Mouse (Mus musculus) thymus, adult 18-20 months (tissue): ENCODE results near the gene Igf1.

ENCODE experiments used
- DNase-seq, 2 experiments: peaks; one replicate each; pipeline ENCODE4 v3.0.0; 2022; ENCODE audit warnings: mixed read lengths in 2 of 2

The Igf1 gene

DNA sequence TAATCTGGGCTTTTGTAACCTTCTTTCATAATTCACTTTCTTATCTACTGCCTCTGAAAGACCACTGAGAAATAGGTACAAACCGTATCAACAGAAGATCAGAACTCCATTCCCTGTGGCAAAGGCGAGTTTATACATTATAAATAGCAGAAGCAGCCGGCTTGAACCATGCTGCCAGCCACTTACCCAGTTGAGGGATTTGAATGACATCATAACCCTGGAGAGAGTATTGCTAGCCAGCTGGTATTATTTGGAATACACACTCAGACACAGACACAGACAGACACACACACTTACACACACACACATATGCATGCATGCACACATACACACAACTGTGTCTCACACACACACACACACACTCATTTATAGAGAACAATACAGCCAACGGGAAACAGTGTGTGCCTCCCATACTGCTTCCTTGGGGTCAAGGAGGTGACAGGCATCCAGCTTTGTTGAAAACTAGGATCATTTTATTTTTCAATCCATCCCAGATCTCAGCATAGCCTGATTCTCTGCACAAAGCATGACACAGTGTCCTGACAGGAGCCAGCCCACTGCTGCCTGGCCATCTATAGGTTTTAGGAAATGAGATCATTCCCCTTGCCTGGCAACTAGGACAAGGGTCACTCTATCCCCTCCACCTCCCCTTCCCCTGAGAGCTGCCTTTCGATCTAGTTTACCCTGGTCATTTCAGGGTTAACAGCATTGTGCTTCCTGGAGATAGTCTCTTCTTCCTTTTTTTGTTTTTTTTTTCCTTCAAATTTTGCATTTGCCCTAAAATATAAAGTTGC lies at the start of gene Igf1:
Igf1 (plus strand) TSS at position 253 of the 794 bp plus-strand sequence.
- no peak for DNase-seq

DNA sequence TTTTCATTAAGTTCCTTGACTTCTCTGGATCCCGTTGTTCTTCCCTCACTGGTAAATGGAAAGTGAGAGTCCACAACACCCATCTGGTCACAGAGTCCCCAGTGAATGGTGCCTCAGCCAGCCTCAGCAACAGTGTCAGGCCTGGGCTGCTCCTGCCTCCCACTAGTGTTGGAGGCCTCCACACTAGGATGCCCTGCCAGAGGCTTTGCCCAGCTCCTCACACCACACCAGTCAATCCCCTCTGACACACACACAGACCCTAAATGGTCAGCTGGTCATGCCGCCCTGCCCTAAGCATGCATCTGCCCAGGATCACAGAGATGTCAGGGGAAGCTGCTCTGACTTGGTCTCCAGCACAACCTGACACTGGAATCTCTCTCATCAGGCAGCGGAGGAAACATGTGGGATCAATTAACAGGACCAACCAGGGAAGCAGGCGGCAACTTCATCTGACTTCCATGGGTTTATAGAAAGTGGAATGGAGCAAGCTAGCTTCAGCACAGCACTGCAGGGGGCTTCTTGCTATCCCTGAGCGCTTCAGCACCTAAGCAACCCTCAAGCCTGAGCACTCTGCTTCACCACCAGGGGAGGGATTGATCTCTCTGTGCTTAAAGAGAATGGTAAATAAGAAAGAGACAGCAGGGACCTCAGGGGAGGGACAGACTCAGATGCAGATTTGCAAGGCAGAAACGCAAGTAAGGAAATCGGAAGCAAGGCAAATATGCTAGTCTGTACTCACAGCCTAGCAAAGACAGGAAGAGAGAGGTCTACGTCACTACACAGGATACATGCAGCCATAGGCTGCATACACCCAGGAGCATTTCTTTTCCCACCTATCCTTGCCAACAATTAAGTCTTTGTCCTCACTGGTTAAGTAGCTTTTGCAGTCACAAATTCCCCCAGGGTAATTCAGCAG lies 45.6 kb upstream of the Igf1 start:
- no peak for DNase-seq

DNA sequence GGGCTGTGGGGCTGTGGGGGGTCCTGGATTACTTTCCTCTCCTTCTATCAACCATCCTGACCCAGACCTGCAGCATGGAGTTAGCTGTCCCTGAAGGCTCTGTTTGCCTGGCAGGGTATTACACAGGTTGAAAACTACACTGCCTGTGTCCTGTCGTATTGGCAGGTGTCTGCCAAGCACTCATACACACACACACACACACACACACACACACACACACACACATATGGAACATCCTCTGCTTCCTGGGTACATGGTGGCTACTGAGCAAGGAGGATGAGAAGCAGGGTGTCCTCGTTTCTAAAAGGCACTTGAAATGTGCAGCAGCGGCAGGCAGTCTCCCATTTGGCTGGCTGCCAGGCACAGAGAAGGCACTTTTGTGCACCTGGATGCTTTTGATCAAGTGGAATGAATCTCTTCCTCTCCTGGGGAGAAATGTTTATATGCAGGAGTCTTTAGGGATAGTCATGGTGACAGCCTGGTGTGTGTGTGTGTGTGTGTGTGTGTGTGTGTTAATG lies 44.9 kb upstream of the Igf1 start:
- DNase-seq, result no peak

DNA sequence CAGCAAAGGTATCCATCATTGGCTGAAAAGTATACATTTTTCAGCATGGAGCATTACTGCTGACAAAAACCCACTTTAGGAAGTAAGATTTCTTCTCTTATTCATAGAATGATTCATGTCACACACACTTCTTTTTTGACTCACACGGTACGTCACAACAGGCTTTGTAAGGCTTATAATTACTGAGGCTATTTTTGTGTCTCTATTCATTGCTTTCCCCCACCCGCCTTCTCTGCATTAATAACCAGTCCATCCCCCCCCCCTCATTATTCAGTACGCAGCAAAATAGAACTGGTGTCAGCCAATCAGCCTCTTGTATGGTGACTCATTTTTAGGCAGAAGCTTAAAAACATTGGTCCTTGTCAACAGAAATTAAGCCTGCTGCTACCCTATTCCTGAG lies 41.2 kb upstream of the Igf1 start:
- DNase-seq, result no peak

DNA sequence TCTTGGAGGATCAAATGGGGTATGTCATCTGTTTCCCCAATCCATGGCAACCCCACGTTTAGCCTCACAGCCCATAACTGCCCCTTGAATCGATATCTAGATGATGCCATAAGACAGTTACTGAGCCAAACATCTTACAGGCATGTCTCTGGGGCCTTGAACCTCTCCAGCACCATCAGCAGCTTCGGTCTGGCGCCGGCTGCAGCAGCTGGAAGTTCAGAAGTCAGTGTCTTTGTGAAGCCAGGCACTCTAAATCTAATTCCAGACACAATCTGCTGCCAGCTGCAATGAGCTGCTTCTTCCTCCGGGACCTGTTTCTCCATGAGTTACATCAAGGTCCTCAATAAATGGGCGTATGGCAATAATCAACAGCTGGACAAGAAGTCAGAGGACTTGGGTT lies 40.3 kb upstream of the Igf1 start:
- no peak for DNase-seq

DNA sequence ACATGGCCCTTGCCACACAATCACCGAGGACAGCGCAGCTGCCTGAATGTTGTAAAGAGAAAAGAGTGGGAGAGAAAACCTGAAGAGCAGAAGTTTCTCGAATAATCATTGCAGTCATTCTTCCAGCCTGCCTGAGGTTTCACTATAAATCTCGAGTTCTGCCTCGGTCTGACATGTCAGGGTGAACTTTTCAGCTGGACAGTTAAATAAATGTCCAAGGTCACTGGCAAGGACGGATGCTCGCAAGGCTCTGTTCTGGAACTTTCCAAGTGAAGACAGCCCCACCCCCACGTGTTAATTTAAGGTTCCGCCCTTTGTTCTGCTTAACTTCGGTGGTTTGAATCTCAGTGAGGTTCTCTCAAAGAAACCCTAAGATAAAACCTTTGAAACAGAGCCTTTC lies 36.2 kb upstream of the Igf1 start:
- no peak for DNase-seq

DNA sequence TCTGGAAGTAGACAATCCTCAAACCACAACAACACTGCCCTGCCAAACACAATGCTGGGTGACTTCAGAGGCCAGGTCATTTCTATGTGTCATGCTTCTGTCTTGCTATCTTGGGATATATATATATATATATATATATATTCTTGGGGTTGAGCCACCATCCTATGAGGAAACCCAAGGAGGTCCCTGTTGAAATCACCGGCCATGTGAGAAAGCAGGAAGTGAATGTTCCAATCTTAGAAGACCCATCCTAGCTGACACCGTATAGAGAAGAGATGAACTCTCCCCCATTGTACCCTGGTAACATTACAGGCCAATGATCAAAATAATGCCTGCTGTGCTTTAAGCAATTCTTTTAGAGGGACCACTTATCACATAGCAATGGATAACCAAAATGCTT lies 28.1 kb upstream of the Igf1 start:
- no peak for DNase-seq

DNA sequence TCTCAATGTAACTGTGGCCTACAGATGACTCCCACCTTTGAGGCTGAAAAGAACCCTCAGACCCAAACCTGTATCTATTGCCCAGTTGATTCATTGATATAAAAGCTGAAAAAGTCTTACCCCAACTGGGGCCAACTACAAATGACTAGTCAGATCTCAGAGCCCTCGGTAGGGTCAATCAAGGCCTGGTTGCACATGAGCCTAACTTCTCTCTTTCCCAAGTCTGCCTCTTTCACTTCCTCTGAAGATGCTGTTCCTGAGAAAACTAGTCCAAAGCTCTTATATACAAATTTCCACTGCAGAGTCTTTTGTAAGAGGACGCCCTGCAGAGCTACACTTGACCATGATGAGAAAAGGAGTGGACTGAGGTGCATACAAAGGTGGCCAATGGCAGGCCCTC lies 27.4 kb upstream of the Igf1 start:
- no peak for DNase-seq

DNA sequence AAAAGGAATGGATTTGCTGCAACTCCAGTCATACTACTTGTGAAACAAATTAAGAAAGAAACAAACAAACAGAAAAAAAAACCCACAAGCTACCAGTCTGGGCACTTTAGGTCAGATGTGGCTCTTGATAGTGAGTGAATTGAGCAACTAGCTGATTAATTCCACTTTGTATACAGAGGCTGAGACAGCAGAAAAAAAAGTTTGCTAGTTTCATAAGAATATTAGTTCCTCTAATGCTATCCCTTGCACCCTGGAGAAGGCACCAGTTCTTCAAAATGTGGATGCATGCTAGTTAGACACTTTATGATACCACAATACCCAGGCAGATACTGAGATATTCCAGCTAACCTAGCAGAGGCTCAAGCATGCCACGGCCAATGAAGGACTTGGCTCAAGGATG lies 26.0 kb upstream of the Igf1 start:
- DNase-seq, result no peak

DNA sequence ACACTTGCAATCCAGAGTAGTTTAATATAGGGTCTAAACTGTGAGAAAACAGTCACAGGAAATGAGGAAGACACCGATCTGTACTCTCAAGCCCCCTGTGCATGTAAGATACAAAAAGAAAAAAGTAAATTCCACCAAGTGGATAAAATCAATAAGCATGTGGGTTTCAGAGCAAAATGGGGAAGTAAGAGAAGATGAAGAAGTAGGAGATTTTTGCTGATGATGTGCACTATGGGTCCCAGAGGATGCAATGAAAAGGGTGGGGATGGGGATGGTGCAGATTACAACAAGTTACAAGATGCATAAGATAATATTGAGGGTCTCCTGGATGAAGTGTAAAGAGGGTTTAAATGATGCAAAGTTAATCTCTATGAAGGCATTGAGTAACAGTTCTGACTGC lies 18.6 kb upstream of the Igf1 start:
- DNase-seq, result no peak

DNA sequence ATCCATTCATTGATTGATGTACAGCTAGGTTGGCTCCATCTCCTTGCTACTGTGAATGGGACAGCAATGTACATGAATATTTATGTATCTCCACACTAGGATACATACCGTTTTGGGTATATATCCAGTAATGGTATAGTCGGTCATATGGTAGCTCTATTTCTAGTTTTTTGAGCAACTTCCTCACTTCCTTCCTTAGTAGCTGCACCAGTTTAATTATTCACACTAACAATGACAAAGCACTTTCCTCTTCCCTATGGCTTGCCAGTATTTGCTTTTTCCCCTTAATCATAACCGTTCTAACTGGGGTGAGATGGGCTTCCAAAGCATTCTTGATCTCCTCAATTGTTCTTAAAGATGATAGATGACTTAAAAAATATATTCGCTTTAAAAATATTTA lies 15.6 kb upstream of the Igf1 start:
- DNase-seq, result no peak

DNA sequence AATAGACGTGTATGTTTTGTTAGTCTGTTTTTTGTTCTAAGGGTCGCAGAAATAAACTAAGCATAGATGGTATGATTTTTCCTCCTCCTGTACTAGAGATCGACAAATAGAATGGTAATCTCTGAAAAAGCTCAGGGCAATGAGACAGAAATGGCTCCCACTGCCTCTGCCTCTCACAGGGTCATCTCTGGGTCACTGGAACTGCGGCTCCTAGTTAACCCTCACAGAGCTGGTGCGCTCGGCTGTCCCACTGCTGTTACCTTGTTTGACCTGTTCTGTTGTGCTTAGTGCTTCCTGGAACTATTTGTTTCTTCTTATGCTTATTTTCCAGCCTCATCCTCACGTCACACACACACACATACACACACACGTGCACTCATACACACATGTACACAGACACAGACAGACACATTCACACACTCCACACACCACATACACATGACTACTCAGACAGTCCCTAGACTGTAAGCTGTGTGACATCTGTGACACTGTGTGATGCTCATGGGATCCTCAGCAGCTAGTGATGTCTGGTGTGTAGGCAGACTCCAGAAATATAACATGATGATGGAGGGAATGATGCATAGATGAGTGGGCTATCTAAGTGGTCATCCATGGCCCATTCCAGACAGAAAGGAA lies 13.0 kb upstream of the Igf1 start:
- no peak for DNase-seq

DNA sequence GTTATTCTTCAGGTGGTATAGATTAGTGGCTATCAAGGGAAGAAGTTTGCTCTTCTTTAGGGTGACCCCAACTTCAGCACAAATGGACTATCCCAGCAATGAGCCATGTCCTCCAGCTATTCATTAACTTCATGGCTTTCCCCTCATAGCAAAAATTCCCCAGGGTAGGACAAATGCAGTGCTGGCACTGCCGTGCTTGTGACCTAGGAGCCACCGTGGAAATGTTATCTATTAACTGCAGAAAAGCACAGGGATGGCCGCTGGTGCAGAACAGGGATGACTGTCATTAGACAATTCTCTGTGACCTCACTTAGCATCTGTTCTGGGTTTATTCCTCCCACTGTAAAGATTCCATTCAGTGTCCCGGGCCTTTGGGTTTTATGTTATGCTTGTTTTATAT lies 10.2 kb upstream of the Igf1 start:
- no peak for DNase-seq

DNA sequence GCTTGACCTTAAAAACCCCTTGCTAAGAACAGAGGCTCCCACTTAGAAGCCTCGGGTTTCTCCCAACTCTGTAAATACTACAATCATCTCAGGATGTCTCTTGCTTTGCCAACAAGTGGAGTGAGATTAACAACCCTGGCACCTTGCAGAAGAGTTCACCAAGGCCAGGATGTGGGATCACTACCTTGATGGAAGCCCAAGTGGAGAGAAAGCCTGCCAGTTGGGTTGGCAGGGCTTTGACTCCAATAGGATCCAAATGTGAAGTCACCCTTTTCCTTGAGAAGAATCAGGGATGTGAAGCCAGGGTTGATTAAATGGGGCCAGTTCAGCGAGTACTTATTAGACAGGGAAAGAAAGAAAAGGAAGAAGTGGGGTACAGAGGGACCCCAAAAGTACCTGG lies 9.6 kb upstream of the Igf1 start:
- DNase-seq, result no peak

DNA sequence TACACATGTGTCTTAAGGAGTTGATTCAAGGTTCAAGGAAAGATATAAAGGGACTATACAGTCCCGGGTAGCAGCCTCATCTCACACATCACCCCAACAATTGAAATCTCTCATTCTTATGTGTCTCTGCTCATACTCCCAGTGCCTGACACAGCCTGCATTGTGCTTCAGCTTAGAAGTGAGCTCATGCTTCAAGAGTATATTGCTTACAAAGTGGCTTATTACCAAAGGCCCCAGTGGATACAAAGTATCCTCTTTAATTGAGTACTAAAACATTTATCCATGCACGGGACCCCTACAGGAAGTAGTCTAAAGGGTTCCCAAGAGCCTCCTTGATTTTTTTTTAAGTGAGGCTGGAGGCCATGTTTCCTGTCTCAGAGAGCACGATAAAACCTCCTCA lies 6.6 kb upstream of the Igf1 start:
- DNase-seq, result no peak

DNA sequence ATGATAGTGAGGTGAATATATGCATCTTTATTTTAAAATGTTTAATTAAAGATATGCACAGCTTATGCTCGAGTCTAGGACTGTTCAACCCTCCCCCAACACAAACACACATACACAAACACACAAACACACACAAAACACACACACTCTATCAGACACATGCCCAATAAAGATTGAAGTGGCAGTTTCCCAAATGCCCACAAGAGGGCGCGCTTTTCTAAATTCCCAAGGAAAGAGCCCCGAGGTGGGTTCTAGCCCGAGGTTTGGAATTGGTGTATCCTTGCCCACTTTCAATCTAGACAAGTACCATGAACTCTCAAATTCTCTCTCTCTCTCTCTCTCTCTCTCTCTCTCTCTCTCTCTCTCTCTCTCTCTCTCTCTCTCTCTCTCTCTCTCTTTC lies 3.7 kb upstream of the Igf1 start:
- DNase-seq, result peak in 1 of 2 experiments; percentile 7

DNA sequence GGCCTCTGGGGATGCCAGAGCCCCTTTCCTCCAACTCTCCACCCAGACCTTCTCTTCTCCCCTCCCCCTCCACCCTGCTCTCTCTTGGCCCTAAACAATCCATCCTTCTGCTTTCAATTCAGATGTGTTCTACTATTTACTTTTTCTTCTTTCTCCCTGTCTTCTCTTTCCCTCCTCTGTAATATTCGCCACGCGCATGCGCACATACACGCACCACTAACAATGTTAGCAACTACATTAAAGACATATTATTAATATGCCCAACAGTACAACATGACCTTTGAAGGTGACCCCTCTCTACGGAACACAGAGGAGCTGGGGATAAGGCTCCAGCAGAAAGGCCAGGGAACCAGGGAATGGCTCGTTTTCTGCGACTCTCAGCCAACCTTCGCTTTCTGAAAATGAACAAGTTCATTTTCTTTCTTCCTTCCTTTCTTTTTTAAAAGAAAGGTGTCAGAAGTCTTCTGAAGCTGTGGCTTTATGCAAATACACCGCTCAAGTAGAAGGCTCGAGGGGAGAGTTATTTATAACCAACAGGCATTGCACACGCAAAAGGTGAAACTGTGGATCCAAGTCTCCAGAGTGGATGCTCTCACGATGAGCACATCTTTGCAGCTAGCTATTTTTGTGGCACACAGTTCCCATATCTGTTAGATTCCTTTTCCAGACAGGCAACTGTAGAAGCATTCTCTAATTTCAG lies 2.5 kb upstream of the Igf1 start:
- no peak for DNase-seq

DNA sequence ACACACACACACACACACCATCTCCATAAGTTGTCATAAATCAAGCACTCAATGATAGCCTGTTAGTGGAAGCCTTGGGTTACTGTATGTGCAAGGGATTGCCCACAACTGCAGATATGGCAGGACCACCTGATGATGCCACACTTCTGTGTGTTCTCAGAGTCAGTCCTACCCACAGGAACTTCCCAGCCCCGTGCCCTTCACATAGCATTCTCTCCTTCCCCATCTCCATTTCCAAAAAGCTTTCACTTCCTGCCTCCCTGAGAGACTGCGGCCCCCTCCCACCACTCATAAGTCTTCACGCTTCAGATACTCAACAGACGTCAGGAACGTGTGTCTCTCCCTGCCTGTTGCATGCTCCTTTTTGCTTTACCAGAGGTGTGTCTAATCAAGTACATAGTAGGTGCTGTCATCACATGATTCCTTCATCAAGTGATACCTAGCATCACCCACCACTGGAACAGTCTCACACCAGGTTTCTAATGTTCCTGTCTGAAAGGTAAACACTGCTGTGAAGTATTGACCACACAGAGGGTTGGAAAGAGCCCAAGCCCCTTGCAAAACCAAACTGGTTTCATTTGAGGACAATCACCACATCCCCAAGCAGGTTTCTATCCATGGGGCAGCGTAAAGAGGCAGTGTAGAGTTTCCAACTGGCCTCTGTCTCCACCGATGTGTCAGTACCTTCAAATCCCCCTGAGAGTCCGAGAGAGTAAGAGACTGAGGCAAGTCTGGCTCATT lies 680 bp upstream of the Igf1 start:
- no peak for DNase-seq

DNA sequence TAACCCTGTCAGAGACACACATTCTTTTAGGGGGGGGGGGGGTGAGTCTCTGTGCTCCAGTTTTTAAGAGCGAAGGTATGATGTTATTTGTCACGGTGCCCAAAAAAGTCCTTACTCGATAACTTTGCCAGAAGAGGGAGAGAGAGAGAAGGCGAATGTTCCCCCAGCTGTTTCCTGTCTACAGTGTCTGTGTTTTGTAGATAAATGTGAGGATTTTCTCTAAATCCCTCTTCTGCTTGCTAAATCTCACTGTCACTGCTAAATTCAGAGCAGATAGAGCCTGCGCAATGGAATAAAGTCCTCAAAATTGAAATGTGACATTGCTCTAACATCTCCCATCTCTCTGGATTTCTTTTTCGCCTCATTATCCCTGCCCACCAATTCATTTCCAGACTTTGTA lies 874 bp downstream of the Igf1 start:
- DNase-seq, result no peak

DNA sequence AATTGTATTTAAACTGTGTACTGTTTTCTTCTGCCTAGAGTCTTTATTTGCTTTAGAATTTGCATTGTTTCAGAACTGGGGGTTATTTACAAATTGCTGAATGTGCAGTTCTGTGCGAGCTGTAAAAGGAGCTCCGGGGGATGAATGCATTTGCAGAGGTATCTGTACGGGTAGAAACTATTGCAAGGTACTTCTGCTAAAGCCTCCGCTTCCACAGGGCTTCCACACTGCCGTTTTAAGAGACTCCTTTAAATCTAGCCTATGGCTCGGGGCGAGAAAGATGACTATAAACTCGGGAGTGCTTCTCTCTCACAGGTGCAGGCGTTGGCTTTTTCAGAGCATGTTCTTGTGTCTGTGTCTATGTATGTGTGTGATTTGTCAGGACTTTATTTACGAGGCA lies 1.4 kb downstream of the Igf1 start:
- DNase-seq, result no peak

DNA sequence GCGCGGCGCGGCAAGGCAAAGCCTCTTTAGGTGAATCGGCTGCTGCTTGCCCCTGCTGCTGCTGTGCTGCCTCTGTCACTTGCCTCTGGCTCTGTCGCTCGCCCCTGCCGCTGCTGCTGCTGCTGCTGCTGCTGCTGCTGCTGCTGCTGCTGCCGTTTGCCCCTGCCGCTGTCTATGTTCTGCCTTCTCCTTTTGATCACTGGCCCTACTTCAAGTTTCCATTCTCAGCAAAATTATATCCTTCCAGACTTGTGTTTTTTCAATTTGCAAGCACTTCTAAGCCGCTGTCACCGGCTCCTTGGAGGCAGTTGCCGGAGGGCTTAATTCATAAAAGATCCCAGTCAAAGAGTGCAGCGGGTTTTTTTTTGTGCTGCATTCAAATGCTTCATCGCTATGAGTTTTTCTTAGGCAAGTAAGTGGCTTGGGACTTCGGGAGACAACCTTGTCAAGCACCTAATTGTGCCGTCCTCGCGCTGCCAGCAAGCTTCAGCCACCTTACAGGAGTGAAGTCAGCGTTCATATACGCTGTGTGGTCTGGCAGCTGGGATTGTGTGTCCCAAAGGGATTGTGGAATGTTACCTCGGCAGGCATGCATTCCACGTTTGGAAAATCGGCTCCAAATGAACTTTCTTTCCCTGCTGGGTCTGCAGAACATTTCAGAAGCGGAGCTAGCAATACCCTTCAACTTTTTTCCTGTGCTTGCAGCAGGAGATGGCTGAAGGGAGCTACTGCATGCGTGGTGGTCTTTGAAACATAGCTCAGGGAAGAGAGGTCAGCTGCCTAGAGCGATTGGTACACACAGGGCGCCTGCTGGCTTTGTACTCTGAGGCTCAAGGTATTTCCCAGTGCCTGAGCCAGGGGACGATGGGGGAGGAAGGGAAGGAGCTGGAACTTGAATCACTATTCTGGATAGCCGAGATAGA lies 2.4 kb downstream of the Igf1 start:
- no peak for DNase-seq
